Mouse (Mus musculus) frontal cortex, postnatal 25 days (tissue): ENCODE measurements around the gene Magi1.

Source experiments
- DNase-seq, 2 experiments: peaks; one replicate each; pipeline ENCODE4 v3.0.0; 2022; ENCODE audit warnings: low spot score in 2 of 2

Gene Magi1

GRCm38 (mm10) chr6:94283318-94284061 is at the start of gene Magi1:
Gene Magi1, minus strand, starts transcription at chr6:94283917.
- DNase-seq = peak; percentile 80 to 85

GRCm38 (mm10) chr6:94327143-94327542 is 43.4 kb upstream of the Magi1 start:
- no peak for DNase-seq

DNA sequence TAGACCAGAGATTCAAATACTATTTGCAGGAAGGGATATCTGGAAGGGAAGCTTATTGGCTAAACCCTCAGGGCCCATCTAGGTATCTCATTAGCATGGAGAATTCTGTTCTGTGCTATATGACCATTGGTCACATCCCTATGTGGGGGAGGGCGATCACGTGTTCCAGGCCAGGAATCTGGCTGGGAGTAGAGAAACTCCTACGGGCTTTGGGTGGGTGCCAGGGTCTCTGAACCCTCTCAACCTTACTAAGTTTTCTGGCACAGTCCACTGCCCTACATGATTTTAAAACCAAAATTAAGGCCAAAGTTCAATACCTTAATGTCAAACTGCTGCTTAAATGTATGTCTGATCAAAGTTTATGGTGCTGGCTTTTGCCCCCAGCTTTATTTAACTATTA is 33.2 kb upstream of the Magi1 start:
- no peak for DNase-seq

DNA sequence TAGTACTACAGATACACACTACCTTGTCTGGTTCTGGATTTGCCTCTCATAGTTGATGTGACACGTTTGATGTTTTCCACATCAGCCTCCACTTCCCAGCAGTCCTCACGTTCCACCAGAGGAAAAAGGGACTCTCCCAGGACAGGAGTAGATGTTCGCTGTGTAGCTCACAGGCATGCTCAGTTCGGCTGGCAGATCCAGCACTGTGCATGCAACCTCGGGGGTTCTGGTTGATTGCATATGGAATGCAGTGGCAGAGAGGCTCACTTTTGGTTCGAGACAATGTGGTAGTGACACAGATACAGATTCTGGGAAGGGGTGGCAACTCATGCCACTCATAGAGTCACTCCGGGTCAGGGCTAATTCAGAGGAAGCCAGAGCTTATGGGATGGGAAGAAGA is 28.6 kb upstream of the Magi1 start:
- DNase-seq = no peak

DNA sequence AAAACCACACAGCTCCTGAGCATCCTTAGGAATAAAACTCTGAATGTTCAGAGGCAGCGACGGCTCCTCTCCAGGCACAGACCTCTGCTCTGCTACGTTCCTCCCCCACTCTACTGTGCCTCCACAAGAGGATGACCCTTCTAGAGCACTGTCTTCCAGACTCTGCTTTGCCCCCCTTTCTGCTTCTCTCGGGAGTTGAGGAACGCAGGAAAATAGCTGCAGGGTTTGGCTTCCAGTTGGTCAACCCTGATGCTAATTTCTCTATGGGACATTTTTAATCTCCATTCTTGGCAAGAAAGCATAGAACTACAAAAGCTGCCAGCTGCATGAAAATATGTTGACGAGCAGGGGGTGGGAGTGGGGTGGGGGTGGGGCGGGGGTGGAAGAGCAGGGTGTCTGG is 24.8 kb upstream of the Magi1 start:
- DNase-seq = no peak

DNA sequence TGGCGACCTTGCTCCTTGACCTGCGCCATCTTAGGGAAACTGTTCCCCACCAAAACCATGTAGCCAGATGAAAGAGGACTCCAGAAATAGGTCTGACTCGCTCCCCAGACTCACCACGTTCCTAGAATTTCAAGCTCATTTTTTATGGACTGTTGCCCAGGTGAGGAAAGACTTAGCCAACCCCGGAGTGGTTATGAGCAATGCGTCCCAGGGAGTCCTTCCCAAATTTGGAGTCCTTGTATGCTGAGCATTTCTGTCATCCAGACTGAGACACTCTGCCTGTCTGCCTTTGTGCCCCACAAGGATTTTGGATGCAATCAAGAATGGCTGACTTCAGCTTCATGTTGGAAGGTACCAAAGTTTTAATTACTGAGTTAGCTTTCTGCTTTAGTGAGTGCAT is 19.8 kb upstream of the Magi1 start:
- DNase-seq = no peak

DNA sequence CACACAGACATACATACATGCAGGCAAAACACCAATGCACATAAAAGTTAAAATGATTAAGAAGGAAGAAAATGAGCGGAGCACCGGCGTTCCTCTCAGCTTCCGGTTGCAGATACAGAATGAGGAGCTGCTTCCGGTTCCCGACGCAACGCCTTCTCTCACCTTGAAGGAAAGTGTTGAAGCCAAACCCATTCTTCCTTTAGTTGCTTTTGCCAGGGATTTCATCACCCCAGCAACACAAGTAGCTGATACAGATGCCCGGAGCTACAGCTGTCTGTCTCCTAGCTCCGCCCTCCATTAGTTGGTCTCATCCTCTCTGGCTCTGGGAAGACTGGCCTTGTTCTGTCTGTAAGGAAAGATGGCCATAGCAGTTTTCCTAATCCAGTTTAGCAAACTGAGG is 18.1 kb upstream of the Magi1 start:
- DNase-seq = no peak

DNA sequence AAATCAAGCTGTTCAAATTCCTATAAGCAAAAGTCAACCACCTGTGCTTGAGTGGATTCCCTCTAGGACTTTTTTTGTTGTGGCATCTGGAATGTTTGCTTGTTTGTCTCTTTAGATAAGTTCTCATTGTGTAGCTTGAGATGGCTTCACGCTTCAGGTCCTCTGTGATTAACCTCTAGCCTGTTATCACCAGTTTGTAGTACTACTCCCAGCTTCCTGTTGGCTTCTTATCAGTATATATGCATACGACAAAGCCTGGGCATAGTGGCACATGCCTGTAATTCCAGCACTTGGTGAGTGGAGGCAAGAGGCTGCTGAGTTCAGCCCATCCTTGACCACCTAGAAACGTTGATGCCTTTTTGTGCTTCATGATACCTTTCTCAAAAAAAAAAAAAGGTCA is 16.8 kb upstream of the Magi1 start:
- no peak for DNase-seq

DNA sequence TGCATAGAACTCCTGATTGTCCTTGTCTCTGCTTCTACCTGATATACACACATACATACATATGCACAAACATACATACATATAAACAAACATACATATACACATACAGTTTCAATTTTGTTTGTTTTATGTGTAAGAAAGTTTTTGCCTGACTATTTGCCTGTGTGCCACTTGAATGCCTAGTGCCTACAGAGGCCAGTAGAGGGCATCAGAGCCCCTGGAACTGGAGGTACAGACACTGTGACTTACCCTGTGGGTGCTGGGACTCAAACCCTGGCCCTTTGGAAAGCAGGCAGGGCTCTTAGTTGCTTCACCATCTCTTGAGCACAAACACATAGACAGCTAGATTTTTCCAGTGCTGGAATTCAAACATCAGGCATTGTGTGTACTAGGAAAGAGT is 3.7 kb upstream of the Magi1 start:
- DNase-seq = no peak

GRCm38 (mm10) chr6:94286555-94286954 is 2.8 kb upstream of the Magi1 start:
- no peak for DNase-seq

GRCm38 (mm10) chr6:94284089-94284825 is 540 bp upstream of the Magi1 start:
- DNase-seq = no peak

DNA sequence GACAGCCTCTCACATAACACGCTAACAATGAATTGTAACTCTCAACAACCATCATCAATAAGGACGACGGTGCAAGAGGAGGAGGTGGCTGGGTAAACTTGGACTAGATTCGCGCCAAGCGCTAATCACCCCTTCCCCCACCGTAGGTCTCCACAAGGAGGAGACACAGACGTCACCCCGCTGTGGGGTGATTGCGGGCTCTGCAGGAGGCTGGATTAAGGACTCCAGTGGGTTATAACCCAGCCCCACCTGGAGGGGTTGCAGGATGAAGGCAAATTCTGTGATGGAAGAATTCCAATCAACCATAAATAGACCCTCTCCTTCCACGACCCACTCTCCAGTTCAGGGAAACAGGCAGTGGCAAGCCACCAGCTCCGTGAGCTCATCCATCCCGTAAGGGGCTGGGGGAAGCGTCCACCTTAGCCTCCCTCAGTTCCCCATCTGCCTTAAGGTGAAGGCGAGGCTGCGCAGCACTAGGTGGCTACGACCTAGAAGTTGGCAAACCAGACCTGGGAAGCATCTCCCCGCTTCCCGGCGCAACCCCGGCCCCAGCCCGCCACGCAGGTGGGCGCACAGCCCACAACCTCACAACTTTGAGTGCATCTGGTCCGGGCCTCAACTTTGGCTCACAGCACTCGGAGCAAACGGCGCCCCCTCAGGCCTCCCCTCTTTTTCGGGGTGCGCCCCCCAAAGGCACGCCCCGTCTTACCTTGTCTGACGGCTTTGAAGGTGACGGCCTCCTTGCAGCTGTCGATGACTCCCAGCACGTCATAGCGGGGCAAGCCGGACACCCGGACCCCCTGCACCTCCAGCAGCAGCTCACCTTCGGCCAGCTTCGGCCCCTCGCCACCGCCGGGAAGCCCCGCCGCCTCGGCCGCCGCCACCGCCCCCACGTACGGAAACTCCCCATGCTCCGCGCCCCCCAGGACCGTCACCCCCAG is 1.1 kb downstream of the Magi1 start:
- no peak for DNase-seq

- no peak for DNase-seq
Observed at GRCm38 (mm10) chr6:94281606-94282280, 2.0 kb downstream of the Magi1 start.

- no peak for DNase-seq
Observed at GRCm38 (mm10) chr6:94273941-94274340, 9.8 kb downstream of the Magi1 start.

- DNase-seq = no peak
Observed at GRCm38 (mm10) chr6:94270001-94270400, 13.7 kb downstream of the Magi1 start.

- DNase-seq = no peak
Observed at GRCm38 (mm10) chr6:94269174-94269573, 14.5 kb downstream of the Magi1 start.

DNA sequence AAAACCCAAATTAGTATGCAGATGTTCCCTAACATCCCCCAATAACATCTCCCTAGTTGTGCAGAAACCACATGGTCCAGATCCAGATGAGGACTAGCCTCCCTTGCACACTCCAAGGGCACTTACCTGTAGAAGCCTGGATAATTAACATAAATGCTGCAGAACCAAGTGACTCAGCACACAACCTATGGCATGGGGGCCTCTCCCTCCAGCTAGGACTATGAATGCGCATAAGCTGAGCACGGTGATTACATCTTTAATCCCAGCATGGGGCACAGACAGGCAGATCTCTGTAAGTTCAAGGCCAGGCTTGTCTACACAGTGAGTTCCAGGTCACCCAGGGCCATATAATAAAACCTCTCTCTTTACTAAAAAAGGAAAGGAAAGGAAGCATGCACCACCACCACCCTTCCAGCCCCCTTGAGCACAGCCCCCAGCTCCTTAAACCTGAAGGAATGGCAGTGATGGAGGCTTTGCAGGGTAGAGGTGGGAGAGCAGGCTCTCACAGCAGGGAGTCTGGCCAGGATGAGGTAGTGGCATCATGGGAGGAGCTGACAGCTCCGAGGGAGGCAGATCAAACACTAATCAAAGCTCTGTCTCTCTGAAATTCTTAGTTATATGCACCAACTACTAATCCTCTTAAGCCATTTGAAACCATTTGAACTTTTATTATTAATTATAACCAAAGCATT is 18.3 kb downstream of the Magi1 start:
- DNase-seq = no peak

DNA sequence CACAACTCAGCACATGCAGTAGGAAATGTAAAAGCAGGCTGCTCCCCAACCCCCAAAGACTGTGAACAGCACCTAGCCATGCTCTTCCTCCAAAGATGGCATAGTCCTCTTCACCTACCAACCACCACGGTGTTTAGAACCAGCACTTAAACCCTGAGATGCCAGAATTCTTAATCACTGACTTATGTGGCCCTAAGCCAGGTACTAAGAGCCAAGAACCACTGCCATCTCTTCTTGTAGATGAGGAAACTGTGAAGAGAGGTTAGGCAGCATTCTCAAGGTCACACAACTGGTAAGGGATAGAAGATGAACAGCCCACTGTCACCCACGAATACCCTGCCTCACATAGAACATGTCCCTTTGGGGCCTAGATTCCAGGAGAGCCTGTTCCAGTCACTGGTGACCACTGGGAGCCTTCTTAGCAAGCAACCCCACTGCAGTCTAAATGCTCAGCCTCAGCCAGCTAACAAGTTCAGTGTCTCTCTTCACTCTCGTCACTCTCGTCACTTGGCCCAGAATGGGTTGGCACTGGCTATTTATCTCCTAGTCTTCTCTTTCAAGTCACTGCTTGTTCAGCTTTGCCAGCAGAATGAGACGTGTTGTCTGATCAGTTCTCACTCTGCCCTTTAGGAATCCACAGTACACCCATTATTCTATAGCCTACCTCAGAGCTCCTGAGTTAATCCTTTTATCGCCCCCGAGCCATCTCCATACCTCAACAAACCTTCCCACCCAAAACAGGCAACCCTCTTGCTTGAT is 19.4 kb downstream of the Magi1 start:
- DNase-seq = no peak

GRCm38 (mm10) chr6:94260831-94261230 is 22.9 kb downstream of the Magi1 start:
- DNase-seq = no peak

GRCm38 (mm10) chr6:94259981-94260380 is 23.7 kb downstream of the Magi1 start:
- DNase-seq = no peak
